Mouse (Mus musculus) bone marrow, adult 2 months (tissue): Measurements from ENCODE around the gene Fundc2. TPM values are rescaled to one million over a fixed set of nuclear protein-coding genes. Genes with fewer than 3 reads are reported as not detected.

Source experiments
- H3K27ac ChIP-seq: fragments of 200-500 bp; 2 replicates; pipeline ENCODE4 v1.5.1; 2012; ENCODE audit warnings: low read depth, mild to moderate bottlenecking, control low read depth, inconsistent platforms, low read length; ENCODE audit not compliant: control insufficient read depth, poor library complexity, insufficient read depth
- H3K4me1 ChIP-seq: fragments of 200-500 bp; 2 replicates; pipeline ENCODE4 v1.6.1; 2011; ENCODE audit warnings: low read length; ENCODE audit not compliant: control insufficient read depth, insufficient read depth
- H3K4me3 ChIP-seq: fragments of 200-500 bp; replicated peaks from 2 replicates; pipeline ENCODE3; 2011; ENCODE audit warnings: mild to moderate bottlenecking, low read depth, low read length, control low read depth; ENCODE audit not compliant: control insufficient read depth
- CTCF ChIP-seq: fragments of 200-500 bp; IDR thresholded peaks from 2 replicates; pipeline ENCODE4 v1.5.1; 2011; ENCODE audit warnings: low read length, control low read depth; ENCODE audit not compliant: control insufficient read depth, insufficient read depth
- POLR2A ChIP-seq: fragments of 200-500 bp; IDR thresholded peaks from 2 replicates; pipeline ENCODE4 v1.6.1; 2011; ENCODE audit warnings: low read depth, mild to moderate bottlenecking, control low read depth, low read length, borderline replicate concordance; ENCODE audit not compliant: control insufficient read depth
- WGBS: fragments of 180-500 bp; shearing (Covaris S2); methylation state at CpG from one replicate; pipeline ENCODE4 v1.1.7; 2018; 5-methylcytosine and 5-hydroxymethylcytosine counted together
- polyA plus RNA-seq: library from polyadenylated mRNA; stranded (reverse); fragments of >200 nt; gene quantifications from 2 replicates; pipeline ENCODE4 v1.2.4, GENCODE M21; 2011; ENCODE audit warnings: low replicate concordance; ENCODE audit not compliant: missing spikeins, insufficient read depth, insufficient read length

Fundc2 gene
- polyA plus RNA-seq, result 16.5 and 34.2 TPM in 2 replicates

- no peak for TF ChIP-seq CTCF
- 0 out of 2 replicates have a peak, but pooled peaks have one; percentile 32 for TF ChIP-seq POLR2A
- Histone ChIP-seq H3K4me3 (peak within 1 kb of the TSS; percentile 88), H3K4me1 (no peaks in the 10 kb centered on the region), H3K27ac (peak within 1 kb of the TSS; percentile 57)
- WGBS, result 6% methylated on average over 25 of the region's 25 CpGs
Measured at GRCm38 (mm10) chrX:75382195-75382771, at the start of gene Fundc2, which contains the start of gene F8. Fundc2 (plus strand) TSS chrX:75382399. F8 (minus strand) TSS chrX:75382615.

GRCm38 (mm10) chrX:75370197-75370596 is 12.0 kb upstream of the Fundc2 start:
- TF ChIP-seq POLR2A, result no peak
- H3K4me3 ChIP-seq, result no peak overlapping the region
- no peaks in the 10 kb centered on the region for H3K4me1 ChIP-seq
- no peak overlapping the region for H3K27ac ChIP-seq

GRCm38 (mm10) chrX:75372666-75373425 is 9.4 kb upstream of the Fundc2 start:
- H3K4me1 ChIP-seq, result no peaks in the 10 kb centered on the region
- 60% methylated on average over 2 of the region's 2 CpGs for WGBS
- TF ChIP-seq CTCF (no peak), POLR2A (no peak)
- H3K27ac ChIP-seq, result no peak overlapping the region
- H3K4me3 ChIP-seq, result no peak overlapping the region

GRCm38 (mm10) chrX:75376815-75377214 is 5.4 kb upstream of the Fundc2 start:
- Histone ChIP-seq H3K4me1 (no peaks in the 10 kb centered on the region), H3K27ac (no peak overlapping the region), H3K4me3 (no peak overlapping the region)
- no peak for TF ChIP-seq POLR2A

- H3K4me1 ChIP-seq, result no peaks in the 10 kb centered on the region
- no peak overlapping the region for H3K4me3 ChIP-seq
- H3K27ac ChIP-seq, result no peak overlapping the region
- 43% methylated on average over 1 of the region's 1 CpGs for WGBS
- TF ChIP-seq CTCF (no peak), POLR2A (no peak)
Measured at GRCm38 (mm10) chrX:75381176-75381575, 1.0 kb upstream of the Fundc2 start.

- WGBS, result 75% methylated on average over 5 of the region's 5 CpGs
- H3K4me3 ChIP-seq, result no peak overlapping the region
- no peak overlapping the region for H3K27ac ChIP-seq
- H3K4me1 ChIP-seq, result no peaks in the 10 kb centered on the region
- no peak for TF ChIP-seq CTCF
- no peak for TF ChIP-seq POLR2A
Measured at GRCm38 (mm10) chrX:75381699-75382098, 500 bp upstream of the Fundc2 start.

GRCm38 (mm10) chrX:75399471-75399870 is 17.3 kb downstream of the Fundc2 start:
- TF ChIP-seq POLR2A (no peak), CTCF (no peak)
- no peak overlapping the region for H3K4me3 ChIP-seq
- no peaks in the 10 kb centered on the region for H3K4me1 ChIP-seq
- no peak overlapping the region for H3K27ac ChIP-seq
- 88% methylated on average over 1 of the region's 1 CpGs for WGBS

GRCm38 (mm10) chrX:75402668-75403067 is 20.5 kb downstream of the Fundc2 start:
- H3K4me3 ChIP-seq, result no peak overlapping the region
- TF ChIP-seq POLR2A, result no peak
- no peak for TF ChIP-seq CTCF
- WGBS, result 17% methylated on average over 2 of the region's 2 CpGs
- H3K27ac ChIP-seq, result no peak overlapping the region
- H3K4me1 ChIP-seq, result no peaks in the 10 kb centered on the region

- no peak overlapping the region for H3K27ac ChIP-seq
Measured at GRCm38 (mm10) chrX:75403350-75403749, 21.2 kb downstream of the Fundc2 start.

More at GRCm38 (mm10) chrX:75403350-75403749, 21.2 kb downstream of the Fundc2 start:
- H3K4me3 ChIP-seq, result no peak overlapping the region
- TF ChIP-seq CTCF (no peak), POLR2A (no peak)
- H3K4me1 ChIP-seq, result no peaks in the 10 kb centered on the region
